Mouse (Mus musculus): ENCODE data around the gene Gm45785.

GRCm38 (mm10) chr7:140834968-140835757, 21.0 kb downstream of the Gm45785 start, which contains the start of gene Urah:
- TF ChIP-seq CTCF (conservative IDR thresholded peaks at IDR 0.05; ENCODE audit: low read length) (no peak), POU5F1 (IDR thresholded peaks at IDR 0.05; ENCODE audit: borderline replicate concordance, low read length) (no peak), NANOG (IDR thresholded peaks at IDR 0.05; ENCODE audit: borderline replicate concordance, low read length) (no peak)

All from E14TG2a.4 (cell line).